Mouse (Mus musculus) v-Abl transformed pro-B cells (cell line): ENCODE data around the gene Fancb.

Experiments used
- in situ Hi-C, 2 experiments: fragments of 400-800 bp; cut with MboI; formaldehyde crosslinking; loops; one replicate each; pipeline ENCODE4 v1.15.1; 2025; ENCODE audit not compliant: unreplicated experiment in 2 of 2

Gene Fancb

DNA sequence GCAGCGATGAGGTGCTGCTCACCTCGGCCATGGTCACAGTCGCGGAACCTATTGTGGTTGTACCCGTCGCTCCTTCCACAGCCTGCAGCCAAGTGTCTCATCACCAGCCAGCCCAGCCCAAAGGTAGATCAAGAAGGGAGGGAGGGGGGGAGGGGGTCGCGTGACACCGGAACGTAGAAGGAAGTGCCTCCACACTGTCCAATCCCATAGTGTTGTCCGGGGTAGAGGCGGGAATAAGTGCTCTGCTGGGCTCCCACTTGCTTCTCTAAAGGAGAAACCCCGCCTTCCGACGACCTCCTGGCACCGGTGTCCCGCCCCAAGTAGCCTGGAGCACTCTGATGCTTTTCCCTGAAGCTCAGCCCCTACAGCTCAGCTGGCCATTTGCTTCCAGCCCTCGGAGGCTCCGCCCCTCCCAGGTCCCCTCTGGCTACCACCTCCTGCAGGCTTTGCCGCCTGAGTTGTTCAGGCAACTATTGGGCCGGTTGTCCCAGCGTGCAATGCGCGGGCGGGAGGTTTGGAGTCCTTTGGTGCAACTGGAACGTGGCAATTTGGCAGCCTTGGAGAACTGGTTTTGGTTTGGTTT is at the start of gene Fancb, which contains the start of gene Mospd2:
Gene Fancb (plus strand): TSS at position 400 of the 583 bp plus-strand sequence.
Gene Mospd2 (minus strand): TSS at position 183 of the 583 bp plus-strand sequence.
- in situ Hi-C loops = no loop called here

DNA sequence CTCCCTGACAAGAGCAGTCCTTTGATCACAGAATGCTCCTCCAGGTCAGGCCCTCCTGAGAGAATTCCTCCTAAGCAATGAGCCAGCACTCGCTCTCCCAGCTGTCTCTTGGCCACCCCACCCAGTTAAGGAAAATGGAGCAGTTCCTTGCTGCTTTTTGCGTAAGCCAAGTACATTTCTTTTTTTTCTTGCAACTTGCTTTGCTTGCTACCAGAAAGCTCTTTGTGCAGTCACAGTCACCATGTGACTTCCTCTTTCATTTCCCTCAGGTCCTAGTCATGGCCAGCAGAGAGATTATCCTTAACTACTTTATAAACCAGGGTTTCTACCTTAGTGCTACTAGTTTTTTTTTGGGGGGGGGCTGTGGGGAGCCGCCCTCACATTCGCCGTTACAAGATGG is 38.9 kb upstream of the Fancb start:
- in situ Hi-C loops = no loop called here

- in situ Hi-C loops = no loop called here
Measured at GRCm38 (mm10) chrX:164951858-164952576, 28.4 kb upstream of the Fancb start.

- in situ Hi-C loops = no loop called here
Measured at GRCm38 (mm10) chrX:164952601-164953375, 27.6 kb upstream of the Fancb start.

DNA sequence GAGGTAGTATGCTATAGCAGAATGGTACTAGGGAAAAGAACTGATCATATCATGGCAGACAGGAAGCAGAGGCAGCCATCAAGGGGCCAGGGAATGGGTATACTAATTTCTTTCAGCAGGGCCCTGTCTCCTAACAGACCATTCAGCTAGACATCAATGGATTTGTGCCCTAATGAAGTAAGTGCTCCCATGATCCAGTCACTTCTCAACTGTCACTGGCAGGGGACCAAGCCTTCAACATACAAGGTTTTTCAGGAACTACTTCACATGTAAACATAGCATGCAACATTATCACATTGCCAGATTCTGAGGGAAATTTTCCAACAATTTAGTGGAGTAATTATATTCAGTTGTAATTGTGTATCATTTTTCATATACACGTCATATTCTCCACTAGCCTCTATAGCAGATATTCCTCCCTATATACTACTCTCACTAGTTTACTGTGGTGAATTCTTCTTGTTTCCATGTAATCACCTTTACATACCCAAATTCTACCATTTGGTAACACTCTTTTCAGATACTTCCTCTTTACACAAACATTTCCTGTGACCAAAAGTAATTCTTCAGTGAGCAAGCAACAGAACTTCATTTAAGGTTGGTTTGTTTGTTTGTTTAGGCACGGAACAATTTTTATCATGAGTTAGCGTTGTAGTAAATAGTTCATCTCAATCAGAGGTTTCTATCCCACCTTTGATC is 14.5 kb upstream of the Fancb start:
- in situ Hi-C loops = no loop called here

DNA sequence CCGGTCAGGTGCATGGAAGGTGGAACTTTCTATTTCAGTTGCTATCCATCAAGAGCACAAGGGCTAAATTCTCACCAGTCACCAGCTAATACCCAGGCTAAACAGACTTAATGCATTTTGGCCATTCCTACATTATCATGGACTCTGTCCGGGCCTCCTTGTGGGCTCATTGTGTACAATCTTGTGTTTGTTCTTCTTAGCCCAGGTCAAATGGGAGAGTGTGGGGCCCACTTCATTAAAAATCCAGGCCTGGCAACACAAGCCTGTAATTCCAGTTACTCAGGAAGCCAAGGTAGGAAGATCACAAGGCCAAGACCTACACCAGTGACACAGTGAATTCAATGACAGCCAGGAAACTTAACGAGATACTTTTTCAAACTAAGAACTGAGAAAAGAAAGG is 9.2 kb upstream of the Fancb start:
- in situ Hi-C loops = loop anchor here in 1 of 2 experiments (10.0 kb wide), 1 partner anchor 136 kb away; no protein-coding TSS in a partner anchor

- in situ Hi-C loops = loop anchor here in 1 of 2 experiments (10.0 kb wide), 1 partner anchor 144 kb away; no protein-coding TSS in a partner anchor
Measured at GRCm38 (mm10) chrX:164978866-164979265, 1.5 kb upstream of the Fancb start.

- in situ Hi-C loops = no loop called here
Measured at GRCm38 (mm10) chrX:165003141-165003540, 22.7 kb downstream of the Fancb start.

GRCm38 (mm10) chrX:165004779-165005324 is 24.5 kb downstream of the Fancb start, which contains the start of gene Gm17604:
Gene Gm17604 (minus strand): TSS chrX:165004829.
- in situ Hi-C loops = no loop called here
